Mouse (Mus musculus) bone marrow macrophage, adult 2 months (primary cell): Measurements from ENCODE around the gene Itpripl1.
"Not testable (repeated sequence)": the region's sequence is repeated elsewhere in the genome, so short reads cannot be mapped to it uniquely, and the experiment has no call there.

Source experiments
- CTCF ChIP-seq: IDR thresholded peaks from 2 replicates; pipeline ENCODE4 v1.5.1; 2012; ENCODE audit warnings: low read depth, mild to moderate bottlenecking, low read length, moderate library complexity
- POLR2A ChIP-seq: IDR thresholded peaks from 2 replicates; pipeline ENCODE4 v1.6.1; 2012; ENCODE audit warnings: mild to moderate bottlenecking, low read depth, low read length, borderline replicate concordance

DNA sequence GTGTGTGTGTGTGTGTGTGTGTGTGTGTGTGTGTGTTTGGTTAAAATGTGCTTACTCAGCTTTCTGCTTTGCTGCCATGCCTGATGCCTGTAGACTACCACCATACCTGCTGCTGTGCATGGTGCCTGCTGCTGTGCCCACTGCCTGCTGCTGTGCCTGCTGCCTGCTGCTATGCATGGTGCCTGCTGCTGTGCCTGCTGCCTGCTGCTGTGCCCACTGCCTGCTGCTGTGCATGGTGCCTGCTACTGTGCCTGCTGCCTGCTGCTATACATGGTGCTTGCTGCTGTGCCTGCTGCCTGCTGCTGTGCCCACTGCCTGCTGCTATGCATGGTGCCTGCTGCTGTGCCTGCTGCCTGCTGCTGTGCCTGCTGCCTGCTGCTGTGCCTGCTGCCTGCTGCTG, 53.1 kb downstream of the Itpripl1 start:
- TF ChIP-seq POLR2A, CTCF: not testable (repeated sequence)
